Mouse (Mus musculus) cortical plate, adult 2 months (tissue): Measurements from ENCODE around the gene Ogt.

Experiments
- CTCF ChIP-seq: fragments of 200-500 bp; IDR thresholded peaks from 2 replicates; pipeline ENCODE4 v1.5.1; 2011; ENCODE audit warnings: mild to moderate bottlenecking, control low read depth, low read length; ENCODE audit not compliant: insufficient read depth; ENCODE audit errors: extremely low read depth
- POLR2A ChIP-seq: fragments of 200-500 bp; IDR thresholded peaks from 2 replicates; pipeline ENCODE4 v1.6.1; 2011; ENCODE audit warnings: mild to moderate bottlenecking, low read length, control low read depth; ENCODE audit not compliant: insufficient read depth; ENCODE audit errors: extremely low read depth

DNA sequence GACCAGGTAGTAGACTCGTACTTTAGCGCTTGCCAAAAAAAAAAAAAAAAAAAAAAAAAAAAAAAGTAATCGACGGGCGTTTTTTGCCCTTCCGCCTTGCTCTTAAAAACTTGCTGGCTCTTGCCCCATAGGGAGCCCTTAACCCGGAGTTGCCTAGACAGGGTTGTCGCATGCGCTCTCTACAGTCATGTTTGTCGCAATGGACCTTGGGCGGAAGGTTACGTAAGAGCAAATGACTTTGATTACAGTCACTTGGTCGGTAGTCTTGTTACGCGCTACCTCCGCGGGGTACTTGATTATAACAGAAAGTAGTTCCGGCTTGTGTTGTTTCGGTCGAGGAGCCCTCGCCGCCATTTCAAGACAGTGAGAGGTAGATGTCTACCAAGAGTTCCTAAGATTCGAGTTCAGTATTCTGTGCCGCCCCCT, at the start of gene Ogt:
- no peak for TF ChIP-seq CTCF
- peak; percentile 74 for TF ChIP-seq POLR2A
